Mouse (Mus musculus): ENCODE measurements around the gene C1qtnf6.
A peak's percentile ranks its signal among the peaks of the same experiment; 100 is the strongest.

- TF ChIP-seq CTCF (IDR thresholded peaks at IDR 0.05) = peak; percentile 63
- peak; percentile 62 for TF ChIP-seq EP300 (IDR thresholded peaks at IDR 0.05)
Measured at GRCm38 (mm10) chr15:78547415-78548335, 16.5 kb upstream of the C1qtnf6 start.

Data from lung, postnatal 0 days (tissue).